Mouse (Mus musculus) midbrain, embryonic 16.5 days (tissue): ENCODE data around the gene Tmem120b. TPM values are rescaled to one million over a fixed set of nuclear protein-coding genes. Genes with fewer than 3 reads are reported as not detected.

ENCODE experiments used
- ATAC-seq: fragments of 200-750 bp; cut with Nextera tagmentation; 2 replicates; pipeline ENCODE4 v1.8.0; 2017; ENCODE audit warnings: moderate TSS enrichment
- H3K27ac ChIP-seq: fragments of 300-500 bp; sonication (generic); 2 replicates; pipeline ENCODE4 v1.5.1; 2014; ENCODE audit warnings: mild to moderate bottlenecking, low read length, mixed read lengths
- H3K27me3 ChIP-seq: fragments of 300-500 bp; sonication (generic); 2 replicates; pipeline ENCODE4 v1.6.1; 2014; ENCODE audit warnings: low read depth, low read length, mixed read lengths; ENCODE audit not compliant: control insufficient read depth, insufficient read depth
- H3K36me3 ChIP-seq: fragments of 300-500 bp; sonication (generic); 2 replicates; pipeline ENCODE4 v1.6.1; 2014; ENCODE audit warnings: mild to moderate bottlenecking, low read length, moderate library complexity, mixed read lengths; ENCODE audit not compliant: control insufficient read depth, insufficient read depth
- H3K4me1 ChIP-seq: fragments of 300-500 bp; sonication (generic); 2 replicates; pipeline ENCODE4 v1.6.1; 2014; ENCODE audit warnings: mild to moderate bottlenecking, low read length, mixed read lengths; ENCODE audit not compliant: control insufficient read depth, insufficient read depth
- H3K4me2 ChIP-seq: fragments of 300-500 bp; sonication (generic); 2 replicates; pipeline ENCODE4 v1.6.1; 2014; ENCODE audit warnings: mild to moderate bottlenecking, low read length, mixed read lengths
- H3K4me3 ChIP-seq: fragments of 300-500 bp; sonication (generic); 2 replicates; pipeline ENCODE4 v1.5.1; 2014; ENCODE audit warnings: low read depth, mild to moderate bottlenecking, low read length, moderate library complexity, mixed read lengths
- H3K9ac ChIP-seq: fragments of 300-500 bp; sonication (generic); 2 replicates; pipeline ENCODE4 v1.6.1; 2014; ENCODE audit warnings: low read depth, low read length, mixed read lengths
- H3K9me3 ChIP-seq: fragments of 300-500 bp; sonication (generic); replicated peaks from 2 replicates; pipeline ENCODE4 v1.6.1; 2014; ENCODE audit warnings: mild to moderate bottlenecking, low read length, mixed read lengths; ENCODE audit not compliant: control insufficient read depth, poor library complexity, severe bottlenecking
- WGBS: fragments of 180-500 bp; shearing (Covaris S2); extraction: QIAGEN DNeasy Blood & Tissue Kit; methylation state at CpG from one replicate; pipeline ENCODE4 v1.1.7; 2014; 5-methylcytosine and 5-hydroxymethylcytosine counted together
- polyA plus RNA-seq: library from polyadenylated mRNA; unstranded; fragments of >200 nt; fragmentation: Nextera tagmentation; extraction: Ambion mirVana; gene quantifications from 2 replicates; pipeline ENCODE4 v1.2.1, GENCODE M21; 2015

Gene Tmem120b
- 16.9 and 18.7 TPM in 2 replicates for polyA plus RNA-seq

DNA sequence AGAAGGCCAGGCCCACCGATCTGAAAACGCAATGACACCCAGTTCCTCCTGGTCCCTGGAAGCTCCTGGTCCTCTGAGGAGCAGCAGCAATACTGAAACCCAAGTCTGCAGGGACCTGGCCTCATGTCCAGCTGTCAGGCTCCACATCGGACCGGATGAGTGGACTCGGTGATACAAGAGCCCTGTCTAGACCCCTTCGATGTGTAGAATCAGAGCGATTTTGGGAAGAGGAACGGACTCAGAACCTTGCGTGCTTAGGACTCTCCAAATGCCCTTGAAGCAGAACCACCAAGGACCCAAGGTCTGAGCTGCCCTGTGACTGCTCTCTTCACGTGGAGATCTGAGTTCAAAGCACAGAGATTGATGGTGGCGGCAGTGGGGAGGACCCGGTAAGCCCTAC, at the start of gene Tmem120b:
Tmem120b (plus strand) TSS at position 301 of the 400 bp plus-strand sequence.
- Histone ChIP-seq H3K36me3 (no peaks in the 10 kb centered on the region), H3K9ac (no peak within 1 kb of the TSS), H3K9me3 (no peaks in the 10 kb centered on the region), H3K4me1 (no peaks in the 10 kb centered on the region), H3K4me2 (no peak within 1 kb of the TSS), H3K27me3 (no peaks in the 10 kb centered on the region), H3K27ac (no peak within 1 kb of the TSS), H3K4me3 (no peak within 1 kb of the TSS)
- no peak for ATAC-seq
- WGBS: 90% methylated on average over 12 of the region's 12 CpGs

DNA sequence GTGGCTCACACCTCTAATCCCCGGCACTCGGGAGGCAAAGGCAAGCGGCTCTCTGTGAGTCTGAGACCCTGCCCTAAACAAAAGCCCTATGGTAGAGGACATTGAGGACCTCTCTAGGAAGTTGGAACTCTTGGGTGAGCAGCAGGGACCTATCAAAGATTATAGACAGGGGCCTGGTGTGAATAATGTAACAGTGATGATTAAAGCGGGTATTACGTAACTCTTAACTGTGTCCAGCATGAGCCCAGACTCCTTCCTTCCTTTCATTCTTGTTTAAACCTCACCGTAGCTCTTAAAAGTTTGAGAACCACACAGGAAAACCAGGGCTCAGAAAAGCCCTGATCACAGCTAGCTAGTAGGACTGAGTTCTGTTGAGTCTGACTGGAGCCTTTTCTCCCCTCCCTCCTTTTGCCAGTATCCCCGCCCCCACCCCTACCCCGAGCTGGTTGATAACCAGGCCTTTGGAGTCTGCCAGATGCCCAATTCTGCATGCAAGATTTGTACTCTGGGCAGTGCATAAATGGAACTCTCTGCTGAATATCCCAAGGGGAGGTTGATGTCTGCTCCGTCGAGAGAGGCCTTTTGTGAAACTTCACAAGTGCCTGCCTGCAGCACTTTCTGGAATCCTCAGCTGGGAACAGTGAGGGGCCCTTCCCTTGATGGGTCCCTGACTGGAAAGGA, 48.7 kb upstream of the Tmem120b start:
- no peak for ATAC-seq
- Histone ChIP-seq H3K27ac (peak overlapping the region; percentile 48), H3K4me3 (no peak overlapping the region), H3K27me3 (no peaks in the 10 kb centered on the region), H3K4me2 (no peak overlapping the region), H3K9me3 (no peaks in the 10 kb centered on the region), H3K9ac (no peak overlapping the region), H3K4me1 (peaks cover 24% of the 10 kb centered on the region), H3K36me3 (no peaks in the 10 kb centered on the region)
- 29% methylated on average over 10 of the region's 10 CpGs for WGBS

- no peak overlapping the region; the same call in 1 of the 2 replicates for H3K27ac ChIP-seq
- ATAC-seq: no peak
- 90% methylated on average over 5 of the region's 5 CpGs for WGBS
Observed at GRCm38 (mm10) chr5:123020426-123020825, 47.8 kb upstream of the Tmem120b start.

GRCm38 (mm10) chr5:123021438-123021837, 46.8 kb upstream of the Tmem120b start:
- Histone ChIP-seq H3K27me3 (no peaks in the 10 kb centered on the region), H3K9ac (no peak overlapping the region), H3K4me2 (no peak overlapping the region), H3K4me1 (peaks cover 15% of the 10 kb centered on the region), H3K27ac (no peak overlapping the region), H3K36me3 (no peaks in the 10 kb centered on the region), H3K9me3 (no peaks in the 10 kb centered on the region), H3K4me3 (no peak overlapping the region)
- WGBS: 93% methylated on average over 7 of the region's 7 CpGs
- ATAC-seq: no peak

More at GRCm38 (mm10) chr5:123020426-123020825, 47.8 kb upstream of the Tmem120b start:
- Histone ChIP-seq H3K4me2 (no peak overlapping the region), H3K27me3 (no peaks in the 10 kb centered on the region), H3K4me1 (peaks cover 24% of the 10 kb centered on the region), H3K9me3 (no peaks in the 10 kb centered on the region), H3K36me3 (no peaks in the 10 kb centered on the region), H3K9ac (no peak overlapping the region), H3K4me3 (no peak overlapping the region)

DNA sequence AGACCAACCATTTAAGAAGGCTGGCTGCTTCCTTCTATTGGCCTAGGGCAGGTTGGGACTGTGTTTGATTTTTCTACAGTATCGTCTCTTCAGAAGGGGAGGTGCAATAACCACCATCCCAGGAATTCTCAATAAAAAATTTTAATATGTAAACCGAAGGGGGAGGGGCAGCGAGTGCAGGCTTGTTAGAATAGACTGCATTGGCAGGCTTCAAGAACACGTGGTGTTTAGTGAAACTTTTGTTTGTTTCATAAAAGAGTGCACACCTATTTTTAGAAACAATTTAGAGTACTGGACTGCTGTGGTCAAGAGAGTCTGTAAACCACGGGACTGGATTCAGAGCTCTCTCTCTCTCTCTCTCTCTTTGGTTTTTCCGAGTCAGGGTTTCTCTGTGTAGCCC, 45.2 kb upstream of the Tmem120b start:
- Histone ChIP-seq H3K9me3 (no peaks in the 10 kb centered on the region), H3K4me1 (peaks cover 14% of the 10 kb centered on the region), H3K27me3 (no peaks in the 10 kb centered on the region), H3K27ac (no peak overlapping the region), H3K4me2 (no peak overlapping the region), H3K4me3 (no peak overlapping the region), H3K9ac (no peak overlapping the region), H3K36me3 (no peaks in the 10 kb centered on the region)
- ATAC-seq: no peak
- WGBS: 85% methylated on average over 6 of the region's 6 CpGs

- ATAC-seq: no peak
- Histone ChIP-seq H3K9ac (no peak overlapping the region), H3K27me3 (no peaks in the 10 kb centered on the region), H3K4me2 (no peak overlapping the region), H3K4me3 (no peak overlapping the region), H3K9me3 (no peaks in the 10 kb centered on the region), H3K27ac (no peak overlapping the region), H3K36me3 (no peaks in the 10 kb centered on the region), H3K4me1 (peaks cover 6% of the 10 kb centered on the region)
- WGBS: 88% methylated on average over 6 of the region's 6 CpGs
Observed at GRCm38 (mm10) chr5:123024312-123024711, 43.9 kb upstream of the Tmem120b start.

- ATAC-seq: no peak
- H3K9me3 ChIP-seq: no peaks in the 10 kb centered on the region
- no peak overlapping the region for H3K4me2 ChIP-seq
- H3K9ac ChIP-seq: no peak overlapping the region
- H3K27me3 ChIP-seq: no peaks in the 10 kb centered on the region
- no peak overlapping the region for H3K27ac ChIP-seq
- H3K4me1 ChIP-seq: no peaks in the 10 kb centered on the region; the same call in 1 of the 2 replicates
- H3K4me3 ChIP-seq: no peak overlapping the region
- 88% methylated on average over 9 of the region's 9 CpGs for WGBS
- H3K36me3 ChIP-seq: no peaks in the 10 kb centered on the region
Observed at GRCm38 (mm10) chr5:123024965-123025573, 43.1 kb upstream of the Tmem120b start.

GRCm38 (mm10) chr5:123026414-123026813, 41.8 kb upstream of the Tmem120b start:
- no peak for ATAC-seq
- 71% methylated on average over 6 of the region's 6 CpGs for WGBS
- no peak overlapping the region for H3K9ac ChIP-seq
- H3K4me3 ChIP-seq: no peak overlapping the region
- H3K4me2 ChIP-seq: no peak overlapping the region
- no peaks in the 10 kb centered on the region for H3K9me3 ChIP-seq
- H3K27me3 ChIP-seq: no peaks in the 10 kb centered on the region
- peaks cover 3% of the 10 kb centered on the region; the same call in 1 of the 2 replicates for H3K36me3 ChIP-seq
- no peaks in the 10 kb centered on the region; the same call in 1 of the 2 replicates for H3K4me1 ChIP-seq
- no peak overlapping the region for H3K27ac ChIP-seq

- no peaks in the 10 kb centered on the region for H3K9me3 ChIP-seq
- no peaks in the 10 kb centered on the region; the same call in 1 of the 2 replicates for H3K4me1 ChIP-seq
- 73% methylated on average over 6 of the region's 6 CpGs for WGBS
- H3K4me3 ChIP-seq: no peak overlapping the region
- no peak overlapping the region for H3K27ac ChIP-seq
- H3K27me3 ChIP-seq: no peaks in the 10 kb centered on the region
- no peak overlapping the region for H3K9ac ChIP-seq
- ATAC-seq: no peak
- peaks cover 3% of the 10 kb centered on the region; the same call in 1 of the 2 replicates for H3K36me3 ChIP-seq
- no peak overlapping the region for H3K4me2 ChIP-seq
Observed at GRCm38 (mm10) chr5:123027436-123027835, 40.8 kb upstream of the Tmem120b start.
